Mouse (Mus musculus) ES-CJ7 (cell line): Measurements from ENCODE around the gene Phf24.

Source experiments
- DNase-seq: peaks from one replicate; pipeline ENCODE4 v3.0.0; 2011; ENCODE audit warnings: low read depth, low spot score

The Phf24 gene

DNA sequence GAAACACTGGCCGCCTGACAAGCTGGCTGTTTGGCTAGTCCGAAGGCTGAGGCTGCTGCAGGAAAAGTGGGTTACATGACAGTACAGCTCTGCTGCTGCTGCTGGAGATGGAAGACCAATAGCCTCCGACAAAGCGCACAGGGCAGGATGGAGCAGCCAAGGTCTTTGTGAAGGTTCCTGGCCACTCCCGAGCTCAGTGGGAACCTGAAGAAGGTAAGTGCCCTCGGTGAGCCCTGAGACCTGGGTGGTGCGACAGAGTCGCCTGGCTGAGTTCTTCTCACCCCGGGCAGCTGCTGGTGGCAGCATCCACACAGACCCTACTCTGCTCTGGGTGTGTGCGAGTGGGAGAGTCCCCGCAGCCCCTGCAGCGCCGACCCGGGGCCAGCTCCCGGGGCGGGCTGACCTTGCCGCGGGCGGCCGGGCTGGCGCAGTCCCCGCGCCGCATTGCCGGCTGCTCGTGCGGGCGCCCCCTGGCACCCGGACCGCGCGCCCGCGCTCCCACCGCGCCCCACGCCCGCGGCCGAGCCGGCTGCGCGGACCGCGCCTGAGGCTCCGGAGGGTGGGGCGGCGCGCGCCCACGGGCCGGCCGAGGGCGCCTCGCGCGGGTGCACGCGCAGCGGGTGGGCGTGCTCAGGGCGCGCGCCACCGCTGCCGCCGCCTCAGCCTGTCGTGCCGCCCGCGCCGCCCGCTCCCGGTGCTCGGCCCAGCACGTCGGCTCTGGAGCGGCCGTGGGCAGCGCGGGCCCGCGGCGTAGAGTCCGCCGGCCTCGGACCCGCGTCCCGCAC, at the start of gene Phf24:
Phf24 (plus strand) TSS at position 44 of the 785 bp plus-strand sequence.
- peak; percentile 34 for DNase-seq

DNA sequence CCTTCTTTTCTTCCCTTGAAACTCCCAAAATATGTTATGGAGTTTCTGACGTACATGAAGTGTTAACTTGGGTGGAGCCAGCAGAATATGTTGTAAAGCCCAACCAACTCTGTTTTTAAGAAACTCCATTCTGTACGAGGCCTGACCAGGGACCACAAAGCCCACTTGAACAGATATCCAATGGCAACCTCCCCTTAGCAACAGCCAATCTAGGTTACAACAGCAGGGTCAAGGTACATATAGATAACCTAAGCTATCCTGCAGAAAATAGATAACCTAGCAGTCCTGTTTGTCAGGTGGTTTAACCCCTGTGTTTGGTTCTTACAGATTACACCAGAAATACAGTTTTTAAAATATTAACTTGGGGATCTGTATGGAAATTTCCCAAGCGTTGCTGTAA, 49.1 kb upstream of the Phf24 start:
- DNase-seq: no peak

DNA sequence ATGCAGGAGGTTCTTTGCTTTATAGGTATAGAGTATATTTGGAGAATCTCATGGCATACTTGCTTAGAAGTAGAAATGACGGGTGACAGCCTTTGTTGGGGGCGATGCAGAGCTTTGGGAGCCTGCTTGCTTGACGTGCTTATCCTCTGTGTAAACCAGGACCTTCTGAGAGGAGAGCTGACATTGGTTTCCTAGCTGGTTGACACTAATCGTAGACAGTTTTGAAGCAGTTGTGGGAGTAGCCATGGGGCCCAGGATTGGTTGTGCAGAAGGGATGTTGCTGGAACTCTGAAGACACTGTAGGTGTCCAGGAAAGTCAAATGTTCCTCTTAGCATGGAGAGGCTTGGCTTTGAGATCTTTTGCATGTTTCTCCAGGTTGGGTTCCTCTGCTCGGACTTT, 48.3 kb upstream of the Phf24 start:
- DNase-seq: no peak

DNA sequence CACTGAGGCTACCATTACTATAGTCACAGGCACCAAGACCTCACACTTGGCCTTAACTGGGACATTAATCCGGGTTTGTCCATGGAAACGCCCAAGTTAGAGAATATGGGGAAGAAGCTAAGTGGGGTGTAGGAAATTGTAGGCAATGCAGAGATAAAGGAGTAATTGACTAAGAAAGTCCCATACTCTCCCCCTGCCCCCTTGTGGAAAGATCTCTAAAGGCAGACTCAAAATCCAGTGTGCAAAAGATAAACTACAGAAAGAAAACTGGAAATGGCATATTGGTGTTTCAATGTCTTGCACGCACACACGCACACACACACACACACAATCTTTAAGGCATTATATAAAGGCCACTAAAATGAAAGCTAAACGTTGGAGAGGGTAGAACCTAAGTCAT, 45.7 kb upstream of the Phf24 start:
- DNase-seq: no peak

DNA sequence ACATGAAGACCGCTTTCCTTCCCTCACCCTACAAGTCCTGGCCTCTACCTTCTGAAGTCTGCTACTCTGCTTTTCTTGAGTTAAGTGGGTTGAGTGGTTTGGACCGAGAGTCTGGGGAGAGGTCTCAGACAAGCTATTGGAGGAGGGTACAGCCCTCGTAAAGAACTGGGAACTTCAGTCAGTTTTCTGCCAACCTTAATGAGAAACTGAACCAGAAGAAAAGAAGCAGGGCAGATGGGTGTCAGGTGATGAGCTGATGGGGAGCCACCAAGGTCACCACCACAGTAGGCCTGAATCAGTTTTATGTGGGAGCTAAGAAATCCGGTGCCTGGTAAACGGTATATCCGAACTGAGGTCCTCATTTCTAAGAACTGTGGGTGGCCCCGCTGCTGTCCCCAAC, 44.3 kb upstream of the Phf24 start:
- DNase-seq: no peak

DNA sequence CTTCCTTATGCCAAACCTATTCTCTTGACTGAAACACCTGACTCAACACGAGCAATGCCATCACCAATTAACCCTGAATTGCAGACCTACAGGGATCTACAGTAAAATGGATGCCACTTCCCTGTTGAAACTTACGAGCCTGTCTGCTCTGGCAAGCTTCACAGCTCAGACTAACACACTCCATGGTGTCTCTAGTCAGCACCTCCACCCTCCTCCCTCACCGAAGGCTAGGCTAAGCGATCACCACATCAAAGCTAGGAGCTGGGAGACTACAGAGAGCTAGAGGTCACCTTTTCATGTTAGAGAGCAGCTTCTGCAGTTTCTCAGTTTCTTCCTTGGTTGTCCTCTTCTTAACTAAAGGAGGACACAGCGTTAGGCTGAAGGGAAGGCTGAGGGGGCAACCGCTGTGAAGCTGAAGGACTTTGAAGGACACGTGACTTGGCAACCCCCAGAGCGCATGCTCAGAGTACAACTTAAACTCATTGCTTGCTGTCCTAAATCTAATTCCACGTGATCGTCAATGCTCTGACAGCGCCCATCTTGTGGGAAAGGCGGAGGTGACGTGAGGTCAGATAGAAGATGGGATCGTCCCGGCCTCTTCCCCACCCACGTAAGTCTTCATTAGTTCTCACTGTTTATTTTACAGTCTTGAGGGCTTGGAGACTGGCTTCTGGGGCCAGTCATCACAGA, 43.6 kb upstream of the Phf24 start:
- peak; percentile 35 for DNase-seq

DNA sequence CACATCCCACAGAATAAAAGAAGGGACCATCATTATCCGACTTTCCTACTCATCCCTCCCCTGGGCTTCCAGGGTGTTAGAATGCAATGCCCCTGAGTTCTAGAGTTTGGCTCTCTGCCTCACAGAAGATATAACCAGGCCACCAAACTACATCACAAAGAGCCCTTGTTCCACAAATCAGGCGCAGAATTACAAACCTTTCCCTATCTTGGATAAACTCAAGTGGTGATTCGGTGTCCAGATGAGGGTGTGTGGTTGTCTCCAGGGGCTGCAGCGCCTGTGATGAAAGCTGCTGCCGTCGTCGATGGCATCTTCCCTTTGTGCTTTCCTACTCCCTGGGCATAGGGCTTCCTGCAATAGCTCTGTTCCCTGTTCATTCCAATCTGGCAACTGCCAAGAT, 42.3 kb upstream of the Phf24 start, which contains the start of gene Fam205c:
Fam205c (minus strand) TSS at position 101 of the 400 bp plus-strand sequence.
- DNase-seq: no peak

DNA sequence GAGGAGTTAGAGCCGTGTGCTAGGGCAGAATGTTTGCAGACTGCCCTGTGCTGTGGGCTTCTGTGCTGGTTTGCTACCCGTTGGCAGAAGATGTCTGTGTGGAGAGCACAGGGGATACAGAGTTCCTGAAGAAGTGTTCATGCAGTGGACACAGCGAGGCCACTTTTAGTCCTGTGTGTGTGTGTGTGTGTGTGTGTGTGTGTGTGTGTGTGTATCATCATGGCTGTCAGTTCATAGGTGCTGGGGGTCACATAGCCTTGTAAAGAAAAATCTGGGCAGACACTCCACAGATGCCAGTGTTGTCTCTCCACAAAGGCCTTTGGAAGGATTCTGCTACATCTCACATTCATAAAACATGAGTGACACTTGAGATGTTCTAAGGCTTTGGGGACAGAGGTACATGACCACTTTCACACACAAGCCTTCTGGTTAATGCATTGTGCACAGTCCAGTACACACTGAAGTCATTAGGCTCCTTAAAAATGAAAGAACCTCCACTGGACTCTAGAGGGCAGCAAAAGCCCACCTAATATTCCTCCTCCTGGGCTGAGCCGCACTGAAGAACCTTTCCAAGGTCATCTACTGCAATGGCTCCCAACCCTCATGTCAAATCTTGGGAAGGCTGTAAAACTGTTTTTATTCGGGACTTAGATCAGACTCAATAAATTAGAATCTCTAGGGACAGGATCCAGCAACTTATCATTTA, 39.7 kb upstream of the Phf24 start:
- peak; percentile 75 for DNase-seq

DNA sequence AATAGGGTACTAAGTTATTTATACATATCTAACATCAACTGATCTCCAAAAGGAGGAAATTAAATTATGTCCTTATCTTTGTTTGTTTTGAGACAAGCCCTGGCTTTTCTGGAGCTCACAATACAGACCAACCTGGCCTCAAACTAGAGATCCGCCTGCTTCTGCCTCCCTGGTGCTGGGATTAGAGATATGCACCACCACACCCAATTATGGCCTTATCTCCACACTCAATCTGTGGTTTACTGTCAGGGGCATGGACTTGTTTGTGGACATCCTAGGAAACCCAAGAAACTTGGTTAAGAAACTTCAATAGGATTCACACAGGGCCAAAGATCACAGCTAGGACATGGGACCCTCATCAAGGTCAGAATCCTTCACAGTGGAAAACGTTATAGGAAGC, 38.8 kb upstream of the Phf24 start:
- DNase-seq: no peak

DNA sequence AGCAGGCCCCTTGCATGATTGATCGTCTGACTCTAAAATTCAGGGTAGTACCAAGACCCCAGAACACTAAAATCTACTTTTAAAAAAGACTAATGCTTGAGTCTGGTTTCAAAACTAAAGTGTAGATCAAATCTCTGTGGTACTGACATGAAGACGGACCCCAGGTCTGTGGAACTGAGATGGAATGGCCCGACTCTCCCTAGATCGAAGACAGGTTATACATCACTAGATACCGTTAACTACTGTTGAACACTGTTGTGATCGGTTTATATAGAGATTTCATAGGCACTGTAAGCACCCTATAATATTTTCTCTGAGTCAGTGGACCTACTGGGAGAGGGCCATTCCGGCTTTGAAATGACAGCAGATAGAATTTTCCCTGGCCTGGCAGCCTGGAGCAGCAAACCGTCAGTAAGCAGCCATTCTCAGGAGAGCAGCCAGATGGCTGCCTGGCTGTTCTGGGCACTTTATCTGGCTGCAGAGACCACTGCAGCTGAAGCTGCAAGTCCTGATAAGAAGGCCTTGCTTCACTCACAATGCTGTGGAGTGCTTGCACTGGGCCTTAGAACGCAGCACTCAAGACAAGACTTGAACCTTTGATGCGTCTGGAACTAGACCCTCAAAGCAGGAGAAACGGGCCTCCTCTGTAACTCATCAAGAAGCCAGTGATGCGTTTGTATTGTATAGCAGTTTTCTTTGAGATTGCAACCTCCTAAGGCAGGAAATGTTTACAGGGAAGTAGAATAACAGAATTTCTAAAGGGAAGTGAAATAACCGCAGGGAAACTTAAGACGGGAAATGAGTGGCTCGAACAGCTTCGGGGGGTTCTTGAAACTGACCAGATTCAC, 36.4 kb upstream of the Phf24 start:
- no peak for DNase-seq

DNA sequence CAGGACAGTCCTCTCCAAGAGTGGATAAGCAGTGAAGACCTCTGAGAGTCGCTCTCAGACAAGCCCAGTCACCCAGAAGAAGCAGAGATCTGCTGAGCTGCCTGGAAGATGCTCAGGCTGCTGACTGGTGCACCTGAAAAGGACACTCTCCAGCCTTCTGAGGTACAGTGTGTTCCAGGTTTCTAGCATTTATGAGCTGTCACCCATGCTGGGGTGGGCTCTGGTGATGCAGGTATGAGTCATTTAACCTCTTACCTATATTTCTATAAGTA, 35.8 kb upstream of the Phf24 start:
- DNase-seq: no peak

DNA sequence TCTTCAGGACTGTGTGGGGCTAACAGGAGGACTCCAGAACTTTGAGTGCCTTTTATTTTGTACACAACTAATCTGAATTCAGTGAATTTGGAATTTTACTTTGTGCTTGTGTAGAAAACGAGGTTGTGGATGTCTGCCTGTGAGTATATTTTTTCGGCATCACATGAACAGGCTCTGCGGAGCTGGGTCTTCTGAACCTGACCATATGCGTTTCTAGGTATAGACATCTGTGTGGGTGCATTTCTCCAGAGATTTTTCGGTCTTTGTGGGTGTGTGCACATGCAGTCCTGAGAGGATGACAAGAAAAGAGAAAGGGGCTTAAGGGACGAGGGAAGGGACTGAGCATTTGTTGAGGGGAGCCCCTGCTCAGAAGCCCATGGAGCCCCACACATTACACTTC, 29.5 kb upstream of the Phf24 start:
- DNase-seq: no peak

DNA sequence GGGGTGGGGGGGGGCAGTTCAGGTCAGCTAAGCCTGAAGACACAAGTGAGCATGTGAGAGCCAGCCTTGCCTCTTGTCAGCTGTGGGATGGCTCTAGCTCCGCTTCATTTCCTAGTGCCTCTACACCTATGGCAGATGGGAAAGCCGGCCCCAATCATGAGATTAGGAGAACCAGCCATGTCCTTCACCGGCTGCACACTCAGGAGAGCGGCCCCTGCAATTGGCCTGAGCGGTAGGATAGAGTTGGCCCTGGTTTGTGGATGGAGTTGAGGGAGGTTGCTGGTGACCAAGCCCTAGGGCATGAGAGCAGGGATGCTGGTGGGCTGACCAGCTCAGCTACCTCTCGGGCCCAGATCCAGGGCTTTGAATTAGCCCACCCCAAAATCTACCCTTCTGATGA, 27.7 kb upstream of the Phf24 start:
- DNase-seq: no peak

DNA sequence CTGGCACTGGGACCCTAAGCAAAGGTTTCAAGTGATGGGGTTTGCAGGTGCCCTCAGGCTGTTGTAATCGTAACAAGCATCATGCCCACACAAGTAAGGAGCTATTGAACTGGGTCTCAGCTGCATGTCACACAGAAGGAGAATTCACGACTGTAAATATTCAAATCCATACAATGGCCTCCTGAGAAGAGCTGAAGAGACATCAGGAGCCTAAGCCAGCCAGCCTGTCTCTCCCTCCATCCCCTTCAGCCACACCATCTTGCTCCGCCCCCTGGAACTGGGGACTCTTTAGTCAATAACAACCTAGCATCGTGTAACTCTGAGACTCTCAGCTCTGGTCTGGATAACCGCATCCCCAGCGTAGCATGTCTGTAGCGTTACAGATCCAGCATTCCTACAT, 25.3 kb upstream of the Phf24 start:
- no peak for DNase-seq

DNA sequence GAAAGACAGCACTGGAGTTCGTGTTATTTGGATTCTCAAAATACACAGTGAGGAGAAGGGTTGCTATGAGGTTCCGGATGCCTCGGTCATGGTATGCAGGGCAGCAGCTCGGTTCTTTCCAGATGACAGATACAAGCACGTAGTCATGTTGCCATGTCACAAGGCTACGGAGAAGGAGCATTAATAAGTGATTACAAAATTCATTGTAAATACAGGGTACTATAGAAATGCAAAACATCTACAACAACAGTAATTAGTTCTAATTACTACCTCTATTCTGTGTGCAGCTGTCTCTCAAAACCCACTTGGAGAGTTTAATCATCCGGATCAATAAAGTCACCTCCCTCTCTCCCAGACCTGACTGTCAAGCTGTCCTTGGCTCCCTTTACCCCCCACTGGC, 21.3 kb upstream of the Phf24 start:
- DNase-seq: no peak

DNA sequence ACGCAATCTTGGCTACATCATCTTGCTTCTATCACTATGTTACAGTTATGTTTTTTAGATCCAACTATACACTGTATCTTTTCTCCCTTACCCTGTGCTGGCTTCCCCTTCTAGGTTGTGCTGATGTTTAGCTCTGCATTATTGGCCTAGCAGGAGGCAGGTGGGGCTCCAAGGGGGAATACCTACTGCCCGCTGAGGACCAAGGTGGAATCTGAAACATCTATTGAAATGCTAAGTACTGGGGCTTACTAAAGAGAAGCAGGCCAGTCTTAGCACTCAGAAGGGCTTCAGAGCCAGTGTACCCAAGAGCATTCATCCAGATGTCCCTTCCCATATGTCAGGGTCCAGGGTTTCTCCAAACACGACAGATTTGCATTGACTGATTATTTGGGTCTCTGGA, 17.5 kb upstream of the Phf24 start:
- DNase-seq: peak; percentile 62

DNA sequence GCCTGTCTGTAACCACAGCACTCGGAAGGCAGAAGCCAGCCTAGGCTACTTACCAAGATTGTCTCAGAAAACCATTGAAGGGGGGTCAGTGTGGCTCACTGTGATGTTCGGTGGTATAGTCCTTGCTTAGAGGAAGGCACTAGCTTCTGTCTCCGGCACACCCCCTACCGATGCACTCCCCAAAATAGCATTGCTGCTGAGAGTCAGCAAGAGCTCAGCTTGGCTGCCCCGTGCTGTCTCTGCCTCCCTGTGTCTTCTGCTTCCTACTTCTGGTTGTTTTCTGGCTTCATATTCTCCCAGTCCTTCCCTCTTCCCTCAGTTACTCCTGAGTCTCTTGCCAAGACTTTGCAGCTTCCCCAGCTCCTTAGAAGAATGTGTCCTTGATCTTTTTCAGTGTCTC, 15.6 kb upstream of the Phf24 start:
- DNase-seq: no peak

DNA sequence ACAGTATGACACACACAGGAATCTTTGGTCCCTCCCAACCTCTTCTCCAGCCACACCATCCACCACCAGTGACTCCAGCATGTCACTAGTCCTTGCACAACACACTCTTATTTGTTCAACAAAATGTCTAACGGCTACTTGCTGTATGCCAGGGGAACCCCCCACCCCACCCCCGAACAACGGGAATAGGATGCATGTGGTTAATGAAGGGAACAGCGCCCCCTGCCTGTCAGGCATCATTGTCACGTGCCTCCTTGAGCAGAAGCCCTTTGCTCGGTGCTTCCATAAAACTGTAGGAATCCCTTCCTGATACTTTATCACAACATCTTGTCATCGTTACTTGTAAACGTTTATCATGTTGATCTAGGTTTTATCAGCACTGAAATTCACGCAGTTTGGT, 14.3 kb upstream of the Phf24 start:
- DNase-seq: peak; percentile 66

DNA sequence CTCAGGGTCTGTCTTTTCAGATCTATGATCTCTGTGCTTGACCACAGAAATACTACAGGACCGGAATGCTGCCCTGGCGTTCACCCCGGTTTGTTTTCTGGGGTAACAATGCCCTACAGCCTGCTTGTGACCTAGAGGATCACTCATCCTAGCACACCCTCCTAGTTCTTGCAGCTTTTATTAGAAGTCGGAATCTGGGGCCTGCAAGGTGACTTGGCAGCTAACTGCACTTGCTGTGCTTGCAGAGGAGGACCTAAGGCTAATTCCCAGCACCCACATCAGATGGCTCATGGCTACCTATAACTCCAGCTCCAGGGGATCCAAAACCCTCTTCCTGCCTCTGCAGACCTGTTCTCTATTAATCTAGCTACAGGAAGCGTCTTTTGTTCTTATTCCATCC, 13.7 kb upstream of the Phf24 start:
- DNase-seq: no peak

DNA sequence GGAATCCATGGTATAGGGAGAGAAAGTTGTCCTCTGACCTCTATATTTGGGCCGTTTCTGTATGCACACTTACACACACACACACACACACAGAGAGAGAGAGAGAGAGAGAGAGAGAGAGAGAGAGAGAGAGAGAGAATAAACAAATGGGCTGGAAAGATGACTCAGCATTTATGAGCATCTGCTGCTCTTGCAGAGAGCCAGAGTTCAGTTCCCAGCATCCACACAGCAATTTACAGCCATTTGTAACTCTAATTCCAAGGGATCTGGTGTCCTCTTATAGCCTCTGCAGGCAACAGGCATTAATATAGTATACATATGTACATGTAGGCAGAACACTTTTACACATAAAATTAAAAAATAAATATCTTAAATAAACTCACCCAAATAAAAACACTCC, 12.5 kb upstream of the Phf24 start:
- no peak for DNase-seq

DNA sequence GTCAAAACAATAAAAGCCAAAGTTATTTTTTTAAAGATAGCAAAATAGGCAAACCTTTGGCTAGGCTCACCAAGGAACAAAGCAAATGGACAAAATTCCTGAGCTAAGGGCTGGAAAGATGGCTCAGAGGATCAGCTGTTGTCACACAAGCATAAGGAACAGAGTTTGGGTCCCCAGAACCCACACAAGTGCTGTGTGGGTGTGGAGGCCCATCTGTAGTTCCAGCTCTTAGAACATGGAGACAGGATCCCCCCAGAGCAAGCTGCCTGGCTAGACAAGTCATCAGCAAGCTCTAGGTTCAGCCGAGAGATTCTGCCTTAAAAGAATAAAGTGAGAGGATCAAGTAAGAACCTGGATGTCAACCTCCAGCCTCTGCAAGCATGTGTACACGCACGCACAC, 11.9 kb upstream of the Phf24 start:
- no peak for DNase-seq

DNA sequence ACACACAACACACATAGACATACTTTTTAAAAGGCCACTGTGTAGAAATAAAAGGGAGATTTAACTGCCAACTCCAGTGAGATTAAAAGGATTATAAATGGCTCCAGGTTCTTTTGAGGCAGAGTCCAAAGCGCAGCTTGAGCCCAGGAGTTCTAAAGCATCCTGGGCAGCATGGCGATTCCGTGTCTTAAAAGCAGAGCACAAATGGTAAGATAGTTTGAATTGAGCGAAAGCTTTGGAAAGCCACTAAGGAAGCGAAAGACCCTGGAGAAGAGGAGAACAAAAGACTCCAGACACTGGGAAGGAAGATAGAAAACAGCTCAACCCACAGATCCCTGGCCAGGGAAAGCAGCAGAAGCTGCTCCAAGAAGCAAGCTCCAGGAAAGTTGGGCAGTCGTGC, 11.5 kb upstream of the Phf24 start:
- DNase-seq: no peak
